Comparison of ENCODE assay signal across 17 mouse cellular contexts in genomic region chr1:74850251-74850650, GRCm38 (mm10). TPM values are rescaled to one million over a fixed set of nuclear protein-coding genes. Genes with fewer than 3 reads are reported as not detected.
DNase-seq lines count a peak whose midpoint lies in the region; TF ChIP-seq lines count a peak whose summit lies in the region.
"Had no signal": no experiment of that assay in that cellular context is flagged by ENCODE, and none has a peak within 500 bp of the region (broad histone marks: within the 10 kb centered on the region; RNA-seq: fewer than 3 reads in every experiment).

No protein-coding gene starts in this region.

- no peak for TF ChIP-seq POLR2A in brain, embryonic 14.5 days (IDR thresholded peaks at IDR 0.05; ENCODE audit: borderline replicate concordance, extremely low read depth, insufficient read depth, insufficient read length, poor library complexity, severe bottlenecking)

- intact Hi-C loops in gastrocnemius, postnatal 14 days (cut with DNase I; ENCODE audit: low total_unique reads), result no loop called here

- TF ChIP-seq CTCF in brain, embryonic 14.5 days (IDR thresholded peaks at IDR 0.05; ENCODE audit: borderline replicate concordance, extremely low read depth, insufficient read depth, insufficient read length), result no peak

- peak; percentile 56 for DNase-seq in layer of hippocampus, adult 11-12 months (ENCODE audit: low spot score)
- no peak for DNase-seq in layer of hippocampus, postnatal 25 days (ENCODE audit: extremely low spot score in 1 of 2, low spot score in 1 of 2)
- peak; percentile 9 for DNase-seq in brain, embryonic 14.5 days (ENCODE audit: low read depth)
- peak; percentile 25 to 45 for DNase-seq in layer of hippocampus, postnatal 36 days
- DNase-seq in right cerebral cortex, adult 2 months (ENCODE audit: low spot score in 2 of 2), result peak; percentile 84 to 88
- no peak for DNase-seq in gastrocnemius, postnatal 14 days
- no peak for DNase-seq in spleen, adult 12 weeks (ENCODE audit: low spot score)
- DNase-seq in thymus, postnatal 14 days, result no peak
- DNase-seq: cerebellum, adult 9-11 months; heart, adult 2 months; heart, postnatal 10 days; spleen, adult 18-20 months had no signal

RNA-seq across cellular contexts. Expression of gene Cdk5r2, which starts 4.5 kb away (rescaled TPM):
- total RNA-seq in layer of hippocampus, postnatal 25 days (2021), result 100 to 1,000 TPM; 224 to 251 TPM
- polyA plus RNA-seq in brain, embryonic 14.5 days (2012; rRNA removed), result 51.5 and 90.9 TPM in 2 replicates
- total RNA-seq in layer of hippocampus, postnatal 36 days (2021), result 100 to 1,000 TPM; 194 to 207 TPM
- under 1 TPM in 1 of 2 experiments, not detected in 1; 0.06 TPM for total RNA-seq in gastrocnemius, postnatal 14 days (2021)
- polyA plus RNA-seq: erythroblast, embryonic 14.5 days; kidney, embryonic 16.5 days; limb, embryonic 11.5 days had no signal

RNA-seq across cellular contexts. Expression of gene Fev, which starts 35.0 kb away (rescaled TPM):
- total RNA-seq in layer of hippocampus, postnatal 25 days (2021), result not detected
- 0.47 and 3.4 TPM in 2 replicates for polyA plus RNA-seq in brain, embryonic 14.5 days (2012; rRNA removed)
- total RNA-seq in layer of hippocampus, postnatal 36 days (2021), result not detected
- not detected for total RNA-seq in gastrocnemius, postnatal 14 days (2021)
- total RNA-seq: heart, adult 2 months had no signal
- polyA plus RNA-seq: erythroblast, embryonic 14.5 days; limb, embryonic 11.5 days; urinary bladder, adult 2 months had no signal

RNA-seq across cellular contexts. Expression of gene Cryba2, which starts 42.7 kb away (rescaled TPM):
- total RNA-seq in layer of hippocampus, postnatal 25 days (2021), result under 1 TPM in 1 of 2 experiments, not detected in 1; 0.39 TPM
- 0.44 and 1.1 TPM in 2 replicates for polyA plus RNA-seq in brain, embryonic 14.5 days (2012; rRNA removed)
- total RNA-seq in layer of hippocampus, postnatal 36 days (2021), result not detected
- total RNA-seq in gastrocnemius, postnatal 14 days (2021), result not detected
- total RNA-seq: heart, adult 2 months; heart, postnatal 10 days had no signal
- polyA plus RNA-seq: erythroblast, embryonic 14.5 days; kidney, embryonic 16.5 days; limb, embryonic 11.5 days; liver, embryonic 14.5 days; urinary bladder, adult 2 months had no signal

RNA-seq across cellular contexts. Expression of gene Wnt10a, which starts 58.9 kb away (rescaled TPM):
- 1 to 10 TPM; 2.0 to 2.2 TPM for total RNA-seq in layer of hippocampus, postnatal 25 days (2021)
- polyA plus RNA-seq in brain, embryonic 14.5 days (2012; rRNA removed), result 0.73 and 0.77 TPM in 2 replicates
- 1 to 10 TPM; 1.8 to 2.6 TPM for total RNA-seq in layer of hippocampus, postnatal 36 days (2021)
- under 1 TPM in 1 of 2 experiments, not detected in 1; 0.10 TPM for total RNA-seq in gastrocnemius, postnatal 14 days (2021)
- total RNA-seq: heart, adult 2 months; heart, postnatal 10 days had no signal
- polyA plus RNA-seq: heart, adult 2 months; liver, embryonic 14.5 days had no signal

Comparison
In these comparisons a context has a peak if more than half of its experiments do, and no peak if none do; other contexts are left out.
1. DNase-seq: peak in layer of hippocampus, adult 11-12 months (single experiment), brain, embryonic 14.5 days (single experiment), layer of hippocampus, postnatal 36 days (2 of 2) and right cerebral cortex, adult 2 months (2 of 2); none in layer of hippocampus, postnatal 25 days (0 of 2), gastrocnemius, postnatal 14 days (single experiment), spleen, adult 12 weeks (single experiment) and thymus, postnatal 14 days (single experiment).
2. RNA of gene Cdk5r2, which starts 4.5 kb away (total RNA-seq): 224 to 251 TPM in layer of hippocampus, postnatal 25 days and 194 to 207 TPM in layer of hippocampus, postnatal 36 days; 0.06 TPM in gastrocnemius, postnatal 14 days; every median in the first group is over 100 times any median in the second.